Comparison of ENCODE assay signal across 10 mouse cellular contexts in genomic region chr2:74667842-74668357, GRCm38 (mm10). TPM values are rescaled to one million over a fixed set of nuclear protein-coding genes. Genes with fewer than 3 reads are reported as not detected.
DNase-seq lines count a peak whose midpoint lies in the region; ATAC-seq lines count a peak whose summit lies in the region.
"Had no signal": no experiment of that assay in that cellular context is flagged by ENCODE, and none has a peak within 500 bp of the region (broad histone marks: within the 10 kb centered on the region; RNA-seq: fewer than 3 reads in every experiment).

Gene Hoxd13, plus strand, starts transcription at chr2:74668310.

- H3K27me3 ChIP-seq in kidney, embryonic 14.5 days (ENCODE audit: control insufficient read depth, insufficient read depth, low read length): peaks cover 83% of the 10 kb centered on the region
- H3K27me3 ChIP-seq in hindbrain, embryonic 11.5 days (ENCODE audit: control insufficient read depth, insufficient read depth, low read length): peaks cover 91% of the 10 kb centered on the region
- peaks cover 95% of the 10 kb centered on the region for H3K27me3 ChIP-seq in midbrain, embryonic 11.5 days (ENCODE audit: control insufficient read depth, insufficient read depth, low read length)

- H3K4me3 ChIP-seq in kidney, embryonic 14.5 days (ENCODE audit: low read length): peak within 1 kb of the TSS; percentile 47
- peak within 1 kb of the TSS; percentile 41 for H3K4me3 ChIP-seq in brown adipose tissue, adult 24 weeks (ENCODE audit: insufficient read depth, low read depth, low read length)
- peak within 1 kb of the TSS; percentile 33 for H3K4me3 ChIP-seq in hindbrain, embryonic 11.5 days (ENCODE audit: low read depth, low read length)
- H3K4me3 ChIP-seq in midbrain, embryonic 11.5 days (ENCODE audit: low read depth, low read length): peak within 1 kb of the TSS; percentile 34

- no peaks in the 10 kb centered on the region for H3K36me3 ChIP-seq in kidney, embryonic 14.5 days (ENCODE audit: control insufficient read depth, insufficient read depth, low read length)
- no peaks in the 10 kb centered on the region for H3K36me3 ChIP-seq in hindbrain, embryonic 11.5 days (ENCODE audit: control insufficient read depth, insufficient read depth, low read length)
- no peaks in the 10 kb centered on the region for H3K36me3 ChIP-seq in midbrain, embryonic 11.5 days (ENCODE audit: control insufficient read depth, insufficient read depth, low read length)

- H3K4me1 ChIP-seq in kidney, embryonic 14.5 days (ENCODE audit: control insufficient read depth, insufficient read depth, low read length): peaks cover 10% of the 10 kb centered on the region; the same call in 1 of the 2 replicates
- no peaks in the 10 kb centered on the region for H3K4me1 ChIP-seq in brown adipose tissue, adult 24 weeks (ENCODE audit: control insufficient read depth, insufficient read depth, insufficient read length, low read length)
- 0 out of 2 replicates have a peak, but pooled peaks cover 4% of the 10 kb centered on the region for H3K4me1 ChIP-seq in hindbrain, embryonic 11.5 days (replicated peaks; ENCODE audit: control insufficient read depth, insufficient read depth, low read length)
- H3K4me1 ChIP-seq in midbrain, embryonic 11.5 days (ENCODE audit: control insufficient read depth, insufficient read depth, low read length): peaks cover 8% of the 10 kb centered on the region; the same call in 1 of the 2 replicates

- no peak for DNase-seq in kidney, postnatal 10 days
- DNase-seq in hindbrain, embryonic 11.5 days (ENCODE audit: low spot score): no peak
- DNase-seq in midbrain, embryonic 11.5 days (ENCODE audit: low spot score, missing footprints): no peak
- no peak for DNase-seq in layer of hippocampus, postnatal 36 days
- no peak for DNase-seq in thymus, postnatal 14 days
- no peak for DNase-seq in cerebellum, postnatal 36 days
- DNase-seq: cerebellum, adult 9-11 months had no signal

- H3K9me3 ChIP-seq in kidney, embryonic 14.5 days (ENCODE audit: control insufficient read depth, low read length): no peaks in the 10 kb centered on the region
- no peaks in the 10 kb centered on the region for H3K9me3 ChIP-seq in hindbrain, embryonic 11.5 days (ENCODE audit: control insufficient read depth, low read length)
- H3K9me3 ChIP-seq in midbrain, embryonic 11.5 days (ENCODE audit: control insufficient read depth, low read length): no peaks in the 10 kb centered on the region

- peak within 1 kb of the TSS; percentile 46 for H3K9ac ChIP-seq in kidney, embryonic 14.5 days (ENCODE audit: low read depth, low read length)
- H3K9ac ChIP-seq in hindbrain, embryonic 11.5 days (ENCODE audit: low read depth, low read length): no peak within 1 kb of the TSS
- H3K9ac ChIP-seq in midbrain, embryonic 11.5 days (ENCODE audit: low read length): no peak within 1 kb of the TSS

- 0% methylated on average over 10 of the region's 51 CpGs for WGBS in kidney, embryonic 14.5 days
- 0% methylated on average over 7 of the region's 51 CpGs for WGBS in hindbrain, embryonic 11.5 days
- WGBS in midbrain, embryonic 11.5 days: under 1% methylated on average over 21 of the region's 51 CpGs

- peak; percentile 66 for ATAC-seq in kidney, embryonic 14.5 days (ENCODE audit: low FRiP score, low TSS enrichment)
- ATAC-seq in hindbrain, embryonic 11.5 days (ENCODE audit: low FRiP score): peak; percentile 53
- ATAC-seq in midbrain, embryonic 11.5 days (ENCODE audit: low FRiP score): peak; percentile 65

- peak within 1 kb of the TSS; percentile 83 for H3K4me2 ChIP-seq in kidney, embryonic 14.5 days (replicated peaks; ENCODE audit: low read depth, low read length)
- H3K4me2 ChIP-seq in hindbrain, embryonic 11.5 days (replicated peaks; ENCODE audit: low read depth, low read length): peak within 1 kb of the TSS; percentile 60
- peak within 1 kb of the TSS; percentile 52 for H3K4me2 ChIP-seq in midbrain, embryonic 11.5 days

- H3K27ac ChIP-seq in kidney, embryonic 14.5 days (ENCODE audit: low read depth, low read length): no peak within 1 kb of the TSS
- H3K27ac ChIP-seq in brown adipose tissue, adult 24 weeks (replicated peaks; ENCODE audit: low read depth, low read length): no peak within 1 kb of the TSS
- H3K27ac ChIP-seq in hindbrain, embryonic 11.5 days (ENCODE audit: low read depth, low read length): no peak within 1 kb of the TSS
- no peak within 1 kb of the TSS for H3K27ac ChIP-seq in midbrain, embryonic 11.5 days (ENCODE audit: low read depth, low read length)

RNA-seq across cellular contexts. Expression of gene Hoxd13, which starts in this region (rescaled TPM):
- polyA plus RNA-seq in kidney, embryonic 14.5 days (2014; fragmentation: Nextera tagmentation; extraction: Ambion mirVana): 0.17 and 0.22 TPM in 2 replicates
- polyA plus RNA-seq in brown adipose tissue, adult 24 weeks (2012; ENCODE audit: insufficient read depth, insufficient read length, missing spikeins): not detected in 2 replicates
- polyA plus RNA-seq in hindbrain, embryonic 11.5 days (2014; fragmentation: Nextera tagmentation; extraction: Ambion mirVana): 0.15 TPM in 1 of 2 replicates, not detected in the other
- not detected in 2 replicates for polyA plus RNA-seq in midbrain, embryonic 11.5 days (2014; fragmentation: Nextera tagmentation; extraction: Ambion mirVana)
- total RNA-seq in layer of hippocampus, postnatal 36 days (2021): not detected
- total RNA-seq: MEL had no signal

Comparison
In these comparisons a context has a peak if more than half of its experiments do, and no peak if none do; other contexts are left out.
1. Peak in ATAC-seq, H3K4me3 ChIP-seq, H3K9ac ChIP-seq and H3K4me2 ChIP-seq in kidney, embryonic 14.5 days; RNA of the gene not detected or under 1 TPM.
2. Peak in ATAC-seq, H3K4me3 ChIP-seq and H3K4me2 ChIP-seq in hindbrain, embryonic 11.5 days; RNA of the gene not detected or under 1 TPM.
3. Peak in ATAC-seq, H3K4me3 ChIP-seq and H3K4me2 ChIP-seq in midbrain, embryonic 11.5 days; RNA of the gene not detected or under 1 TPM.